8 mouse cellular contexts compared by ENCODE assay signal in the genomic region with DNA sequence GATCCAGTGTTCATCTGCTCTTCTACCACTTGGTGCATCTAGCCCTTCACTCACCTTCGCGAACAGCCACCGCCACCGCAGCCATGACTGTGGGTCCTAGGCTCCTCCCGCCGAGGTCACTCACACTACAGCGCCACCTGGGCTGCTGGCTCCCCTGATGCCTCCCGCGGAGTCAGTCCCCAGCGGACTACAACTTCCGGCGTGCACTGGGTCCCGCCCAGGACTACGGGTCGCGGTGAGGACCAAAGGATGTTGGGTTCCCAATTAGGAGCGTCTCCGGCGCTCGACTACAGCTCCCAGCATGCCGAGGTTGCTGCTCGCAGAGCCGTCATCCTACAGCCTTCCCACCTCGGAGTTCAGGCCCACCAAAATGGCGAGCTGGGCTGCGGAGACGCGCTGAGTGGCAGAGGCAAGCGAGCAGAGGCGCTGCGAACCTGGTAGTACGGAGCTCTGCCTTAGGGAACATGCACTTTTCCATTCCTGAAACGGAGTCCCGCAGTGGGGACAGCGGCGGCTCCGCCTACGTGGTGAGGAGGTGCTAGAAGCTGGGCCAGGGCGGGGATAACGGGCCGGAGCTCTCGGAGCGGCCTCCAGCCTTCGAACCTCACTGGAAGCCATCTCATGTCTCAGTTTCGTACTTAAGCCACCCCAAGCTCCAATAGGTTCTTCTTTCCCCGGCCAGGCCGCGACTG. TPM values are rescaled to one million over a fixed set of nuclear protein-coding genes. Genes with fewer than 3 reads are reported as not detected.
A peak's percentile ranks its signal among the peaks of the same experiment; 100 is the strongest.
DNase-seq lines count a peak whose midpoint lies in the region; ATAC-seq and TF ChIP-seq lines count a peak whose summit lies in the region.

A gene (plus strand): TSS at position 289 of the 692 bp plus-strand sequence.
A gene (minus strand): TSS at position 492 of the 692 bp plus-strand sequence.

- H3K27ac ChIP-seq in MEL (ENCODE audit: control insufficient read depth, low read depth, low read length), result peak within 1 kb of the TSS; percentile 67
- H3K27ac ChIP-seq in cerebellum, adult 2 months (ENCODE audit: insufficient read depth, low read length), result peak within 1 kb of the TSS; percentile 74
- peak within 1 kb of the TSS; percentile 92 for H3K27ac ChIP-seq in forebrain, postnatal 0 days (ENCODE audit: low read depth, low read length)
- H3K27ac ChIP-seq in lung, embryonic 15.5 days, result peak within 1 kb of the TSS; percentile 90

- peak; percentile 88 to 91 for TF ChIP-seq POLR2A in MEL (IDR thresholded peaks at IDR 0.05; ENCODE audit: control insufficient read depth in 1 of 2, insufficient read depth in 1 of 2, low read depth in 1 of 2, low read length in 2 of 2, poor library complexity in 1 of 2)
- TF ChIP-seq POLR2A in cerebellum, adult 2 months (IDR thresholded peaks at IDR 0.05; ENCODE audit: borderline replicate concordance, insufficient read depth, low read length), result peak; percentile 80

- peak in 2 of 3 experiments; percentile 82; a peak in 5 of 6 replicates for TF ChIP-seq CTCF in MEL (IDR thresholded peaks at IDR 0.05 in 2 of 3, conservative IDR thresholded peaks at IDR 0.05 in 1 of 3; ENCODE audit: control insufficient read depth in 1 of 3, insufficient read depth in 1 of 3, low read depth in 2 of 3, low read length in 3 of 3, poor library complexity in 1 of 3, severe bottlenecking in 1 of 3)
- peak; percentile 36; the same call in 1 of the 2 replicates for TF ChIP-seq CTCF in cerebellum, adult 2 months (IDR thresholded peaks at IDR 0.05; ENCODE audit: borderline replicate concordance, insufficient read depth, low read depth, low read length)
- TF ChIP-seq CTCF in forebrain, postnatal 0 days (IDR thresholded peaks at IDR 0.05; ENCODE audit: low read depth), result peak; percentile 81

- H3K9me3 ChIP-seq in MEL (replicated peaks; ENCODE audit: insufficient read depth, low read length), result no peaks in the 10 kb centered on the region
- no peaks in the 10 kb centered on the region for H3K9me3 ChIP-seq in forebrain, postnatal 0 days (ENCODE audit: low read length)
- H3K9me3 ChIP-seq in lung, embryonic 15.5 days, result no peaks in the 10 kb centered on the region

- TF ChIP-seq RAD21 in MEL (IDR thresholded peaks at IDR 0.05; ENCODE audit: low read depth, low read length), result no peak

- under 1% methylated on average over 48 of the region's 48 CpGs for WGBS in cerebellum, adult 2 months
- WGBS in forebrain, postnatal 0 days, result under 1% methylated on average over 48 of the region's 48 CpGs
- WGBS in lung, embryonic 15.5 days, result under 1% methylated on average over 48 of the region's 48 CpGs

- peaks cover 0 to 9% of the 10 kb centered on the region in 2 experiments; a peak in 1 of 4 replicates for H3K4me1 ChIP-seq in MEL (ENCODE audit: control insufficient read depth in 1 of 2, insufficient read depth in 2 of 2, low read length in 2 of 2)
- H3K4me1 ChIP-seq in cerebellum, adult 2 months (ENCODE audit: control insufficient read depth, insufficient read depth, low read length), result peaks cover 4% of the 10 kb centered on the region; the same call in 1 of the 2 replicates
- peaks cover 10% of the 10 kb centered on the region for H3K4me1 ChIP-seq in forebrain, postnatal 0 days (ENCODE audit: insufficient read depth)
- peaks cover 19% of the 10 kb centered on the region for H3K4me1 ChIP-seq in lung, embryonic 15.5 days

- H3K79me2 ChIP-seq in MEL (ENCODE audit: control insufficient read depth, insufficient read depth, low read length, poor library complexity), result peaks cover 24% of the 10 kb centered on the region

- H3K36me3 ChIP-seq in MEL (ENCODE audit: control insufficient read depth in 1 of 2, insufficient read depth in 2 of 2, low read length in 2 of 2), result peaks cover 4 to 16% of the 10 kb centered on the region in 2 experiments
- H3K36me3 ChIP-seq in forebrain, postnatal 0 days (ENCODE audit: insufficient read depth), result peaks cover 61% of the 10 kb centered on the region
- H3K36me3 ChIP-seq in lung, embryonic 15.5 days, result peaks cover 67% of the 10 kb centered on the region

- peak within 1 kb of the TSS; percentile 66 to 82 for H3K4me3 ChIP-seq in MEL (ENCODE audit: control insufficient read depth in 1 of 2, insufficient read depth in 1 of 2, low read depth in 2 of 2, low read length in 2 of 2)
- peak within 1 kb of the TSS; percentile 90 for H3K4me3 ChIP-seq in cerebellum, adult 2 months (replicated peaks; ENCODE audit: insufficient read depth, low read depth, low read length)
- H3K4me3 ChIP-seq in forebrain, postnatal 0 days (ENCODE audit: low read depth, low read length), result peak within 1 kb of the TSS; percentile 86
- H3K4me3 ChIP-seq in lung, embryonic 15.5 days, result peak within 1 kb of the TSS; percentile 90

- DNase-seq in MEL (ENCODE audit: low read depth, low spot score), result peak; percentile 100
- peak; percentile 100 for DNase-seq in cerebellum, adult 2 months
- peak; percentile 99 for DNase-seq in forebrain, postnatal 0 days
- peak; percentile 99 for DNase-seq in heart, postnatal 4 days
- DNase-seq in layer of hippocampus, adult 8-10 months (ENCODE audit: low spot score in 2 of 2), result peak; percentile 99
- DNase-seq in ovary, adult 18-20 months (ENCODE audit: low spot score), result peak; percentile 99
- peak; percentile 99 for DNase-seq in thymus, postnatal 0 days (ENCODE audit: low spot score)

- ATAC-seq in forebrain, postnatal 0 days, result peak; percentile 98
- ATAC-seq in lung, embryonic 15.5 days (ENCODE audit: borderline replicate concordance, extremely low read depth, low FRiP score, low TSS enrichment), result peak; percentile 98

- H3K4me2 ChIP-seq in forebrain, postnatal 0 days (ENCODE audit: low read depth), result peak within 1 kb of the TSS; percentile 86
- H3K4me2 ChIP-seq in lung, embryonic 15.5 days, result peak within 1 kb of the TSS; percentile 63

- peak in 1 of 2 experiments; percentile 64; a peak in 2 of 4 replicates for TF ChIP-seq EP300 in MEL (IDR thresholded peaks at IDR 0.05; ENCODE audit: low read depth in 1 of 2, low read length in 2 of 2)

- no peaks in the 10 kb centered on the region for H3K27me3 ChIP-seq in MEL (ENCODE audit: control insufficient read depth in 1 of 2, insufficient read depth in 2 of 2, low read length in 2 of 2)
- no peaks in the 10 kb centered on the region for H3K27me3 ChIP-seq in cerebellum, adult 2 months (ENCODE audit: control insufficient read depth, insufficient read depth, low read length)
- H3K27me3 ChIP-seq in forebrain, postnatal 0 days (ENCODE audit: insufficient read depth, low read length), result no peaks in the 10 kb centered on the region
- H3K27me3 ChIP-seq in lung, embryonic 15.5 days, result no peaks in the 10 kb centered on the region

- H3K9ac ChIP-seq in MEL (ENCODE audit: control insufficient read depth, low read depth, low read length, poor library complexity, severe bottlenecking), result peak within 1 kb of the TSS; percentile 86
- peak within 1 kb of the TSS; percentile 89 for H3K9ac ChIP-seq in forebrain, postnatal 0 days
- H3K9ac ChIP-seq in lung, embryonic 15.5 days, result peak within 1 kb of the TSS; percentile 86

TF ChIP-seq in MEL, 35 proteins besides CTCF, POLR2A, EP300 and RAD21 (continues in another document):
- TF ChIP-seq TBP (IDR thresholded peaks at IDR 0.05; ENCODE audit: low read depth, low read length) (peak; percentile 87; the same call in 1 of the 2 replicates), TCF12 (IDR thresholded peaks at IDR 0.05; ENCODE audit: low read depth, low read length) (peak; percentile 84), MXI1 (IDR thresholded peaks at IDR 0.05; ENCODE audit: low read depth, low read length) (peak; percentile 96), MYB (IDR thresholded peaks at IDR 0.05; ENCODE audit: low read depth, low read length) (no peak), GABPA (IDR thresholded peaks at IDR 0.05; ENCODE audit: low read depth, low read length) (peak; percentile 51; the same call in 1 of the 2 replicates), NELFE (IDR thresholded peaks at IDR 0.05; ENCODE audit: low read depth, low read length) (peak; percentile 84), CHD1 (IDR thresholded peaks at IDR 0.05; ENCODE audit: low read depth, low read length) (no peak; the same call in 1 of the 2 replicates), KAT2A (conservative IDR thresholded peaks at IDR 0.05; ENCODE audit: low read depth, low read length) (peak; percentile 99), ZKSCAN1 (IDR thresholded peaks at IDR 0.05; ENCODE audit: low read depth, low read length) (no peak), ZC3H11A (IDR thresholded peaks at IDR 0.05; ENCODE audit: low read depth, low read length) (no peak), HCFC1 (IDR thresholded peaks at IDR 0.05; ENCODE audit: low read depth, low read length) (peak; percentile 99), SIN3A (IDR thresholded peaks at IDR 0.05; ENCODE audit: low read length) (peak; percentile 100), MAFK (IDR thresholded peaks at IDR 0.05; ENCODE audit: borderline replicate concordance, low read depth, low read length) (no peak), ZMIZ1 (IDR thresholded peaks at IDR 0.05; ENCODE audit: low read depth, low read length) (peak; percentile 92), TAL1 (IDR thresholded peaks at IDR 0.05; ENCODE audit: low read length) (no peak)

RNA-seq across cellular contexts. Expression of the first gene that starts in this region (rescaled TPM):
- total RNA-seq in MEL (2012; rRNA removed), result 67.3 and 85.1 TPM in 2 replicates
- 10 to 100 TPM in 1 of 2 experiments, not detected in 1; 85.6 TPM for polyA plus RNA-seq in MEL (2012; ENCODE audit: insufficient read depth in 1 of 2, insufficient read length in 2 of 2, low read depth in 1 of 2, low replicate concordance in 2 of 2, missing spikeins in 1 of 2)
- polyA plus RNA-seq in cerebellum, adult 2 months (2012; rRNA removed), result 124 and 125 TPM in 2 replicates
- 91.6 and 104 TPM in 2 replicates for total RNA-seq in forebrain, postnatal 0 days (2014; rRNA removed)
- polyA plus RNA-seq in forebrain, postnatal 0 days (2015; fragmentation: Nextera tagmentation; extraction: Ambion mirVana), result 96.9 and 108 TPM in 2 replicates
- total RNA-seq in heart, postnatal 4 days (2021), result 10 to 100 TPM; 88.3 to 88.7 TPM
- total RNA-seq in layer of hippocampus, adult 8-10 months (2022), result 10 to 100 TPM; 72.0 to 88.3 (median 81.7) TPM
- 146 and 147 TPM in 2 replicates for polyA plus RNA-seq in lung, embryonic 15.5 days (2015; fragmentation: Nextera tagmentation; extraction: Ambion mirVana)
- polyA plus RNA-seq in thymus, postnatal 0 days (2015; fragmentation: Nextera tagmentation; extraction: Ambion mirVana), result 126 and 144 TPM in 2 replicates

RNA-seq across cellular contexts. Expression of the second gene that starts in this region (rescaled TPM):
- total RNA-seq in MEL (2012; rRNA removed), result 126 and 151 TPM in 2 replicates
- polyA plus RNA-seq in MEL (2012; ENCODE audit: insufficient read depth in 1 of 2, insufficient read length in 2 of 2, low read depth in 1 of 2, low replicate concordance in 2 of 2, missing spikeins in 1 of 2), result 100 to 1,000 TPM in 1 of 2 experiments, not detected in 1; 282 TPM
- polyA plus RNA-seq in cerebellum, adult 2 months (2012; rRNA removed), result 87.1 and 93.7 TPM in 2 replicates
- 45.3 and 70.8 TPM in 2 replicates for total RNA-seq in forebrain, postnatal 0 days (2014; rRNA removed)
- 76.6 and 95.3 TPM in 2 replicates for polyA plus RNA-seq in forebrain, postnatal 0 days (2015; fragmentation: Nextera tagmentation; extraction: Ambion mirVana)
- total RNA-seq in heart, postnatal 4 days (2021), result 10 to 100 TPM; 38.6 to 39.4 TPM
- total RNA-seq in layer of hippocampus, adult 8-10 months (2022), result 10 to 100 TPM; 34.9 to 45.0 (median 41.7) TPM
- polyA plus RNA-seq in lung, embryonic 15.5 days (2015; fragmentation: Nextera tagmentation; extraction: Ambion mirVana), result 61.2 and 64.3 TPM in 2 replicates
- 73.6 and 80.4 TPM in 2 replicates for polyA plus RNA-seq in thymus, postnatal 0 days (2015; fragmentation: Nextera tagmentation; extraction: Ambion mirVana)

Comparison
In these comparisons a context has a peak if more than half of its experiments do, and no peak if none do; other contexts are left out.
1. Peak in every context shown above with its lines: DNase-seq, ATAC-seq, H3K4me3 ChIP-seq and H3K27ac ChIP-seq.